Mouse (Mus musculus): ENCODE measurements around the gene Krba1. TPM values are rescaled to one million over a fixed set of nuclear protein-coding genes. Genes with fewer than 3 reads are reported as not detected.

Krba1 gene
- polyA plus RNA-seq, 1 experiment = 13.5 TPM

DNA sequence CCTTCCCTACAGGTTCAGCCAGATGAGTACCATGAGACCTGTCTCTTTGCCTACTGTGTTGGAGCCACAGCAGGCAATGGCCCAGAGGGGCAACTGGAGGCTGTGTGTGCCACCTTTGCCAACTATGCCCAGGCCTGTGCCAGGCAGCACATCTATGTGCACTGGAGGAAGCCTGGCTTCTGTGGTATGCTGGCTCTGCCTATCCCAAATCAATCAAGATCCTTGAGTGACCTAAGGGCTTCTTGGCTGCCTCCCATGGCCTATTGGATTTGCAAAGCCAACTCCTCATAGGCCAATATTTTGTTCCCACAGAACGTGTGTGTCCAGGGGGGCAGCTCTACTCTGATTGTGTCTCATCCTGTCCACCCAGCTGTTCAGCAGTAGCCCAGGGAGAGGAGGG lies 56.8 kb downstream of the Krba1 start:
- WGBS = 68% methylated on average over 1 of the region's 1 CpGs
- Histone ChIP-seq H3K4me3 (ENCODE audit: low read depth, low read length) (no peak overlapping the region), H3K4me1 (ENCODE audit: control insufficient read depth, insufficient read depth, insufficient read length, low read length) (no peaks in the 10 kb centered on the region), H3K27ac (ENCODE audit: insufficient read depth, low read depth, low read length) (no peak overlapping the region), H3K27me3 (ENCODE audit: control insufficient read depth, insufficient read depth, low read length) (no peaks in the 10 kb centered on the region), H3K36me3 (ENCODE audit: control insufficient read depth, insufficient read depth, low read length) (no peaks in the 10 kb centered on the region)
- TF ChIP-seq CTCF (IDR thresholded peaks at IDR 0.05; ENCODE audit: extremely low read depth, insufficient read length, insufficient replicate concordance, low read depth, low read length) (no peak), POLR2A (IDR thresholded peaks at IDR 0.05; ENCODE audit: low read depth, low read length) (no peak)

DNA sequence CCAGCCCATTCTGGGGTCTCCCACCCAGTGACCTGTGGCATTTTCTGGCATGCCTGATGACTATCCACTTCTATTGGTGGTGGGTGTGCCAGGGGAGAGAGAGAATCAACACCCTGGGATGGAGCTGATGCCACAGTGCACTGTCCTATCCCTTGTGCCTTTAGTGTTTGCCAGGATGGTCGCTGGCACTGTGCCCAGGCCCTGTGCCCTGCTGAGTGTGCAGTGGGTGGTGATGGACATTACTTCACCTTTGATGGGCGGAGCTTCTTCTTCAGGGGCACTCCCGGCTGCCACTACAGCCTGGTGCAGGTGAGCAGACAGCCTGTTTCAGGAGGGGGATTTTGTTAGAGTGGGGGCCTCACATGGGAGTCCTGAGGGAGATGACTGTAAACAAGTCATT lies 57.4 kb downstream of the Krba1 start:
- WGBS = 46% methylated on average over 3 of the region's 3 CpGs
- H3K4me1 ChIP-seq (ENCODE audit: control insufficient read depth, insufficient read depth, insufficient read length, low read length) = no peaks in the 10 kb centered on the region
- H3K4me3 ChIP-seq (ENCODE audit: low read depth, low read length) = no peak overlapping the region
- TF ChIP-seq CTCF (IDR thresholded peaks at IDR 0.05; ENCODE audit: extremely low read depth, insufficient read length, insufficient replicate concordance, low read depth, low read length) = no peak
- TF ChIP-seq POLR2A (IDR thresholded peaks at IDR 0.05; ENCODE audit: low read depth, low read length) = no peak
- H3K27ac ChIP-seq (ENCODE audit: insufficient read depth, low read depth, low read length) = no peak overlapping the region
- H3K27me3 ChIP-seq (ENCODE audit: control insufficient read depth, insufficient read depth, low read length) = no peaks in the 10 kb centered on the region
- no peaks in the 10 kb centered on the region for H3K36me3 ChIP-seq (ENCODE audit: control insufficient read depth, insufficient read depth, low read length)

DNA sequence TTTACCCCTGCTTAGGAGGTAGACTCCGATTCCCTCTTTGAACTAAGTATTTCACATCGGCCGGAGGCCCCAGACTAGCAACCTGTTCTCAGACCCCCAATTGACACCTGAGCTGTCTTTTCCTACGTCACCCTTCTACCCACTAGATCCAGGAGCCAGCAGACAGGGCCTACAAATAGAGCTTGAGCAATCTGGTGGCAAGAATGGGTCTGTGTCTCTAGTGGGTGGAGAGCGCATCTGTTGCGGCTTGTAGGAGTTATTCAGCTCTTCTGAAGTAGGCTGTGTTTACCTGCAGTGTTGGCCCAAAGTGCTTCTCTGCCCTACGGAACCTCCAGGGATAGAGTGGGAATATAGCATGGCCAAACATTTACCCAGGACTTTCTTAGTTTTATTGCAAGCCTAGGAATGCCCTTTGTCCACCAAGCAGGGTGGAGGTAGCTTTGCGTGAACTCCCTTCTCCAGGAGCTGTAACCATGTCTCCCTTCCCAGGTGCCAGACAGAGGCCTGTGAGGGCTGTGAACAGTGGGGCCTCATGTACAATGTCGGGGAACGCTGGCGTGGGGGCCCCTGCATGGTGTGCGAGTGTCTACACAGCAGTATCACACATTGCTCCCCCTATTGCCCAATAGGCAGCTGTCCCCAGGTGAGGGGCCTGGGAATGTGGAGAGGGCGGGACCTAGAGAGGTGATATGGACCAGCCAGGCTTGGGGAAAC lies 69.7 kb downstream of the Krba1 start:
- WGBS = 51% methylated on average over 13 of the region's 13 CpGs
- peak overlapping the region; percentile 58 for H3K27ac ChIP-seq (ENCODE audit: insufficient read depth, low read depth, low read length)
- no peak overlapping the region for H3K4me3 ChIP-seq (ENCODE audit: low read depth, low read length)
- H3K27me3 ChIP-seq (ENCODE audit: control insufficient read depth, insufficient read depth, low read length) = no peaks in the 10 kb centered on the region
- no peaks in the 10 kb centered on the region for H3K36me3 ChIP-seq (ENCODE audit: control insufficient read depth, insufficient read depth, low read length)
- no peak for TF ChIP-seq POLR2A (IDR thresholded peaks at IDR 0.05; ENCODE audit: low read depth, low read length)
- no peak for TF ChIP-seq CTCF (IDR thresholded peaks at IDR 0.05; ENCODE audit: extremely low read depth, insufficient read length, insufficient replicate concordance, low read depth, low read length)
- peaks cover 29% of the 10 kb centered on the region for H3K4me1 ChIP-seq (ENCODE audit: control insufficient read depth, insufficient read depth, insufficient read length, low read length)

DNA sequence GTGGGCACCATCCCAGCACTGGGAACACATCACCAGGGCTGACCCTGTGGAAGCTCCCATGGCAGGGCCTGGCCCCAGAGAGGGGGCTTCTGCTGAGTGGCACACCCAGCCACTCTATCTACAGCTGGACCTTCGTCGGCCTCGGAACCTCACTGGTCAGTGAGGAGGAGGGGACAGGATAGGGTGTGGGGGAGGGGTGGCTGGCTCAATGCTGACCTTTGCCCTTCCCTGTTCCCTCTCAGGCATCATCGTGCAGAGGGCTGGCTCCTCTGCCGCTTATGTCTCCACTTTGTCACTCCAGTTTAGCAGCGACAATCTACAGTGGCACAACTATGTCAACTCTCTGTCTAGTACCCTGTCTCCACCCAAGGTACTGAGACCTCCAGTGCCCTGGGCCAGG lies 71.3 kb downstream of the Krba1 start:
- Histone ChIP-seq H3K4me3 (ENCODE audit: low read depth, low read length) (no peak overlapping the region), H3K27ac (ENCODE audit: insufficient read depth, low read depth, low read length) (peak overlapping the region; percentile 10), H3K4me1 (ENCODE audit: control insufficient read depth, insufficient read depth, insufficient read length, low read length) (peaks cover 29% of the 10 kb centered on the region), H3K27me3 (ENCODE audit: control insufficient read depth, insufficient read depth, low read length) (no peaks in the 10 kb centered on the region), H3K36me3 (ENCODE audit: control insufficient read depth, insufficient read depth, low read length) (no peaks in the 10 kb centered on the region)
- 30% methylated on average over 6 of the region's 6 CpGs for WGBS
- TF ChIP-seq POLR2A (IDR thresholded peaks at IDR 0.05; ENCODE audit: low read depth, low read length) (no peak), CTCF (IDR thresholded peaks at IDR 0.05; ENCODE audit: extremely low read depth, insufficient read length, insufficient replicate concordance, low read depth, low read length) (no peak)

DNA sequence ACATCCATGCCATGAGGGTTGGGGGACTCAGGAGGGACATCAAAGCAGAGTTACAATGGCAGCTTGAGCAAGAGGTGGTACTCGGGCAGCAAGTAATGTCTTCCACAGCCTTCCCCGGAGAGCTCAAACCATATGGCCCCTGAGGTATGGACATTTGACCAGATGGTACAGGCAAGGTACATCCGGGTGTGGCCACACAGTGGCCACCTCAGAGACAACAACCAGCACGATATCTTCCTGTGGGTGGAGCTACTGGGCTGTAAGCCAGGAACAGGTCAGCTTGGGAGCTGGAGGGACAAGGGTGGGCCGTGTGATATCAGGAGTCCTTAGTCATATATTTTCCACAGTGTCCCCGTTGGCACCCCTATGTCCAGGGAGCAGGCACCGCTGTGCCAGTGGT lies 72.1 kb downstream of the Krba1 start:
- Histone ChIP-seq H3K4me1 (ENCODE audit: control insufficient read depth, insufficient read depth, insufficient read length, low read length) (peaks cover 29% of the 10 kb centered on the region), H3K27me3 (ENCODE audit: control insufficient read depth, insufficient read depth, low read length) (no peaks in the 10 kb centered on the region), H3K4me3 (ENCODE audit: low read depth, low read length) (no peak overlapping the region), H3K36me3 (ENCODE audit: control insufficient read depth, insufficient read depth, low read length) (no peaks in the 10 kb centered on the region), H3K27ac (ENCODE audit: insufficient read depth, low read depth, low read length) (peak overlapping the region; percentile 10)
- WGBS = 47% methylated on average over 7 of the region's 7 CpGs
- TF ChIP-seq POLR2A (IDR thresholded peaks at IDR 0.05; ENCODE audit: low read depth, low read length) (no peak), CTCF (IDR thresholded peaks at IDR 0.05; ENCODE audit: extremely low read depth, insufficient read length, insufficient replicate concordance, low read depth, low read length) (no peak)

Other genes with a start within 250 kb of the Krba1 start
- gene Zfp467, start 50.2 kb downstream of the Krba1 start, polyA plus RNA-seq (2012; rRNA removed) = 12.4 and 24.7 TPM in 2 replicates
- gene Sspo, start 52.6 kb downstream of the Krba1 start, polyA plus RNA-seq (2012; rRNA removed) = 0.98 and 3.0 TPM in 2 replicates
- gene Atp6v0e2, start 142.0 kb downstream of the Krba1 start, polyA plus RNA-seq (2012; rRNA removed) = 11.8 and 26.3 TPM in 2 replicates
- gene Lrrc61, start 159.2 kb downstream of the Krba1 start, polyA plus RNA-seq (2012; rRNA removed) = 8.7 and 12.4 TPM in 2 replicates
- 28.4 and 39.8 TPM in 2 replicates for gene Rarres2, start 177.2 kb downstream of the Krba1 start, polyA plus RNA-seq (2012; rRNA removed)
- gene Gm45021, start 194.0 kb downstream of the Krba1 start, polyA plus RNA-seq (2012; rRNA removed) = not detected in 2 replicates
- 8.1 and 10.2 TPM in 2 replicates for gene Repin1, start 198.3 kb downstream of the Krba1 start, polyA plus RNA-seq (2012; rRNA removed)
- gene Gm44965, start 198.4 kb downstream of the Krba1 start, polyA plus RNA-seq (2012; rRNA removed) = not detected in 2 replicates
- 1.9 and 3.1 TPM in 2 replicates for gene Zfp775, start 206.5 kb downstream of the Krba1 start, polyA plus RNA-seq (2012; rRNA removed)
- 0.43 and 0.96 TPM in 2 replicates for gene AI854703, start 231.2 kb downstream of the Krba1 start, polyA plus RNA-seq (2012; rRNA removed)